In the genomic region with DNA sequence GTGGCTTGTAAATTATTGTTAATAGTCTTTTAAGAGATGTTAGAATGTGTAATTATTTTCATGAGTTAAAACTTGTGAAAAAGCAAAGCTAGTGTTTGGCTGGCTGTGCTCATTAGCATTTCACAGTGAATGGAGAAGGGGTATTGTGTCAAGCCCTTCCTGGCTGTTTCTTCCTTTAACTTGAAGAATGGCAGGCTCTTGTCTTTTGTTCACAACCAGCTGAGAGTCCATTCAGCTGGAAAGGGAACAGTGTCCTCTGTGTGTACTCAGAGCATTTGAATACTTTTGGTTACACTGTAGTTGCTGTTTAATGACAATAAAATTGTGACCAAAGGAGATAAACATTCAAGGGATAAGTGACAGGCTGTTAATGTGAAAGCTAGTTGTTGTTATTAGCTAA, we compare ENCODE assay signal across 13 mouse cellular contexts. TPM values are rescaled to one million over a fixed set of nuclear protein-coding genes. Genes with fewer than 3 reads are reported as not detected.
DNase-seq lines count a peak whose midpoint lies in the region; ATAC-seq and TF ChIP-seq lines count a peak whose summit lies in the region.
"Had no signal": no experiment of that assay in that cellular context is flagged by ENCODE, and none has a peak within 500 bp of the region (broad histone marks: within the 10 kb centered on the region; RNA-seq: fewer than 3 reads in every experiment).

No protein-coding gene starts in this region.

- DNase-seq in gastrocnemius, adult 2 months, result no peak
- no peak for DNase-seq in gastrocnemius, postnatal 36 days
- DNase-seq in embryonic facial prominence, embryonic 10.5 days (ENCODE audit: low spot score), result no peak
- DNase-seq in hindbrain, postnatal 0 days (ENCODE audit: low spot score), result peak; percentile 49
- DNase-seq in kidney, adult 11 months, result no peak
- DNase-seq in heart, adult 9 months (ENCODE audit: low spot score in 2 of 2), result no peak
- DNase-seq in layer of hippocampus, adult 8-10 months (ENCODE audit: low spot score in 2 of 2), result no peak
- DNase-seq: adrenal gland, postnatal 10 days; heart, postnatal 36 days; kidney, postnatal 25 days; thymus, adult 2 months had no signal

- TF ChIP-seq EP300 in ES-Bruce4 (IDR thresholded peaks at IDR 0.05; ENCODE audit: insufficient read depth, low read depth, low read length), result no peak

- H3K27ac ChIP-seq in gastrocnemius, adult 2 months, result peak overlapping the region; percentile 88
- H3K27ac ChIP-seq in ES-Bruce4 (ENCODE audit: insufficient read depth, low read length), result peak overlapping the region; percentile 68
- H3K27ac ChIP-seq in embryonic facial prominence, embryonic 10.5 days (replicated peaks), result 0 out of 2 replicates have a peak overlapping the region, but pooled peaks have one; percentile 24
- H3K27ac ChIP-seq in hindbrain, postnatal 0 days, result peak overlapping the region; percentile 48

- no peak overlapping the region for H3K4me2 ChIP-seq in hindbrain, postnatal 0 days (ENCODE audit: low read depth, low read length)

- H3K9me3 ChIP-seq in ES-Bruce4 (replicated peaks; ENCODE audit: control insufficient read depth, insufficient read depth, low read length, poor library complexity, severe bottlenecking), result peaks cover 4% of the 10 kb centered on the region; the same call in 1 of the 2 replicates
- no peaks in the 10 kb centered on the region for H3K9me3 ChIP-seq in embryonic facial prominence, embryonic 10.5 days
- H3K9me3 ChIP-seq in hindbrain, postnatal 0 days (ENCODE audit: low read length), result no peaks in the 10 kb centered on the region
- H3K9me3 ChIP-seq: megakaryocyte, embryonic 14.5 days had no signal

- no peak overlapping the region for H3K4me3 ChIP-seq in gastrocnemius, adult 2 months
- no peak overlapping the region for H3K4me3 ChIP-seq in ES-Bruce4 (ENCODE audit: low read depth, low read length)
- no peak overlapping the region for H3K4me3 ChIP-seq in embryonic facial prominence, embryonic 10.5 days
- no peak overlapping the region for H3K4me3 ChIP-seq in hindbrain, postnatal 0 days (ENCODE audit: low read length)
- H3K4me3 ChIP-seq: megakaryocyte, embryonic 14.5 days had no signal

- H3K9ac ChIP-seq in ES-Bruce4 (ENCODE audit: low read depth, poor library complexity, severe bottlenecking), result no peak overlapping the region
- H3K9ac ChIP-seq in hindbrain, postnatal 0 days (replicated peaks; ENCODE audit: low read length), result no peak overlapping the region

- peaks cover 2% of the 10 kb centered on the region for H3K4me1 ChIP-seq in ES-Bruce4 (ENCODE audit: control insufficient read depth, insufficient read depth, low read length)
- H3K4me1 ChIP-seq in embryonic facial prominence, embryonic 10.5 days, result peaks cover 33% of the 10 kb centered on the region
- H3K4me1 ChIP-seq in hindbrain, postnatal 0 days (ENCODE audit: insufficient read depth, low read length), result peaks cover 12% of the 10 kb centered on the region; the same call in 1 of the 2 replicates

- intact Hi-C loops in gastrocnemius, adult 2 months (cut with DNase I), result no loop called here
- intact Hi-C loops in gastrocnemius, postnatal 36 days (cut with DNase I), result no loop called here

- no peaks in the 10 kb centered on the region for H3K36me3 ChIP-seq in ES-Bruce4 (ENCODE audit: control insufficient read depth, insufficient read depth, low read length, poor library complexity, severe bottlenecking)
- 0 out of 2 replicates have a peak, but pooled peaks cover 4% of the 10 kb centered on the region for H3K36me3 ChIP-seq in embryonic facial prominence, embryonic 10.5 days (replicated peaks)
- H3K36me3 ChIP-seq in hindbrain, postnatal 0 days (ENCODE audit: insufficient read depth, low read length), result no peaks in the 10 kb centered on the region

- no peaks in the 10 kb centered on the region; the same call in 1 of the 2 replicates for H3K27me3 ChIP-seq in ES-Bruce4 (ENCODE audit: control insufficient read depth, insufficient read depth, low read length, poor library complexity, severe bottlenecking)
- H3K27me3 ChIP-seq in embryonic facial prominence, embryonic 10.5 days (replicated peaks; ENCODE audit: low read depth, poor library complexity, severe bottlenecking), result peaks cover 6% of the 10 kb centered on the region; the same call in 1 of the 2 replicates
- no peaks in the 10 kb centered on the region for H3K27me3 ChIP-seq in hindbrain, postnatal 0 days (ENCODE audit: insufficient read depth, low read length)
- H3K27me3 ChIP-seq: megakaryocyte, embryonic 14.5 days had no signal

- peak; percentile 89 for ATAC-seq in hindbrain, postnatal 0 days

- no peak for TF ChIP-seq POLR2A in ES-Bruce4 (IDR thresholded peaks at IDR 0.05; ENCODE audit: insufficient read depth, low read length)

- TF ChIP-seq CTCF in gastrocnemius, adult 2 months (IDR thresholded peaks at IDR 0.05), result no peak
- TF ChIP-seq CTCF in ES-Bruce4 (IDR thresholded peaks at IDR 0.05; ENCODE audit: low read depth, low read length), result no peak
- TF ChIP-seq CTCF in hindbrain, postnatal 0 days (IDR thresholded peaks at IDR 0.05; ENCODE audit: low read depth), result no peak

RNA-seq across cellular contexts. Expression of gene Fto, which starts 52.5 kb away (rescaled TPM):
- total RNA-seq in gastrocnemius, adult 2 months (2021), result 10 to 100 TPM; 81.7 to 85.5 TPM
- total RNA-seq in gastrocnemius, postnatal 36 days (2021), result 10 to 100 TPM; 69.8 to 77.5 TPM
- 58.5 and 61.2 TPM in 2 replicates for polyA plus RNA-seq in ES-Bruce4 (2011; ENCODE audit: insufficient read depth, insufficient read length, low read depth, missing spikeins)
- 95.3 and 98.3 TPM in 2 replicates for polyA plus RNA-seq in embryonic facial prominence, embryonic 10.5 days (2016; fragmentation: Nextera tagmentation; extraction: Ambion mirVana)
- 80.7 and 83.2 TPM in 2 replicates for total RNA-seq in hindbrain, postnatal 0 days (2014; rRNA removed)
- polyA plus RNA-seq in hindbrain, postnatal 0 days (2015; fragmentation: Nextera tagmentation; extraction: Ambion mirVana), result 106 and 122 TPM in 2 replicates
- 100 to 1,000 TPM; 143 to 151 (median 148) TPM for total RNA-seq in layer of hippocampus, adult 8-10 months (2022)

RNA-seq across cellular contexts. Expression of gene Rpgrip1l, which starts 52.7 kb away (rescaled TPM):
- total RNA-seq in gastrocnemius, adult 2 months (2021), result 1 to 10 TPM; 2.0 to 2.3 TPM
- total RNA-seq in gastrocnemius, postnatal 36 days (2021), result 1 to 10 TPM; 1.6 to 2.7 TPM
- polyA plus RNA-seq in ES-Bruce4 (2011; ENCODE audit: insufficient read depth, insufficient read length, low read depth, missing spikeins), result 6.1 and 9.9 TPM in 2 replicates
- polyA plus RNA-seq in embryonic facial prominence, embryonic 10.5 days (2016; fragmentation: Nextera tagmentation; extraction: Ambion mirVana), result 11.1 and 11.3 TPM in 2 replicates
- total RNA-seq in hindbrain, postnatal 0 days (2014; rRNA removed), result 5.5 and 6.8 TPM in 2 replicates
- polyA plus RNA-seq in hindbrain, postnatal 0 days (2015; fragmentation: Nextera tagmentation; extraction: Ambion mirVana), result 12.1 and 12.7 TPM in 2 replicates
- 10 to 100 TPM; 20.9 to 27.3 (median 23.2) TPM for total RNA-seq in layer of hippocampus, adult 8-10 months (2022)

Comparison
In these comparisons a context has a peak if more than half of its experiments do, and no peak if none do; other contexts are left out.
1. H3K27ac ChIP-seq: peak in every context shown above with its lines; median percentile 88 in gastrocnemius, adult 2 months; 68 in ES-Bruce4; 48 in hindbrain, postnatal 0 days; 24 in embryonic facial prominence, embryonic 10.5 days.